Mouse (Mus musculus): ENCODE data around the gene Gpd1. TPM values are rescaled to one million over a fixed set of nuclear protein-coding genes. Genes with fewer than 3 reads are reported as not detected.
"Not testable (repeated sequence)": the region's sequence is repeated elsewhere in the genome, so short reads cannot be mapped to it uniquely, and the experiment has no call there.

Gene Gpd1
- polyA plus RNA-seq, 1 experiment from 2014 or later, result 2.0 TPM

- Histone ChIP-seq H3K9ac (ENCODE audit: low read depth, low read length) (peak overlapping the region; percentile 93), H3K4me1 (ENCODE audit: control insufficient read depth, insufficient read depth, low read length) (peaks cover 10% of the 10 kb centered on the region), H3K36me3 (ENCODE audit: control insufficient read depth, insufficient read depth, low read length) (no peaks in the 10 kb centered on the region), H3K4me3 (ENCODE audit: low read length) (peak overlapping the region; percentile 89), H3K9me3 (ENCODE audit: control insufficient read depth, low read length) (no peaks in the 10 kb centered on the region; the same call in 1 of the 2 replicates), H3K4me2 (replicated peaks; ENCODE audit: low read depth, low read length) (peak overlapping the region; percentile 82), H3K27ac (ENCODE audit: low read depth, low read length) (peak overlapping the region; percentile 95), H3K27me3 (ENCODE audit: control insufficient read depth, insufficient read depth, low read length) (no peaks in the 10 kb centered on the region)
- no peak for ATAC-seq (ENCODE audit: low FRiP score, low TSS enrichment)
- WGBS, result 19% methylated on average over 5 of the region's 5 CpGs
Measured at GRCm38 (mm10) chr15:99771004-99771500, 53.7 kb downstream of the Gpd1 start.

GRCm38 (mm10) chr15:99771601-99772276 lies 54.4 kb downstream of the Gpd1 start:
- Histone ChIP-seq H3K36me3 (ENCODE audit: control insufficient read depth, insufficient read depth, low read length) (no peaks in the 10 kb centered on the region), H3K9me3 (ENCODE audit: control insufficient read depth, low read length) (no peaks in the 10 kb centered on the region), H3K27me3 (ENCODE audit: control insufficient read depth, insufficient read depth, low read length) (no peaks in the 10 kb centered on the region), H3K27ac (ENCODE audit: low read depth, low read length) (peak overlapping the region; percentile 95), H3K4me2 (replicated peaks; ENCODE audit: low read depth, low read length) (peak overlapping the region; percentile 82), H3K4me3 (ENCODE audit: low read length) (peak overlapping the region; percentile 89), H3K9ac (ENCODE audit: low read depth, low read length) (peak overlapping the region; percentile 93), H3K4me1 (ENCODE audit: control insufficient read depth, insufficient read depth, low read length) (peaks cover 10% of the 10 kb centered on the region)
- ATAC-seq (ENCODE audit: low FRiP score, low TSS enrichment), result peak; percentile 59
- under 1% methylated on average over 58 of the region's 59 CpGs for WGBS

- peak overlapping the region; percentile 95 for H3K27ac ChIP-seq (ENCODE audit: low read depth, low read length)
- H3K4me2 ChIP-seq (replicated peaks; ENCODE audit: low read depth, low read length), result peak overlapping the region; percentile 82
- no peaks in the 10 kb centered on the region for H3K9me3 ChIP-seq (ENCODE audit: control insufficient read depth, low read length)
- no peaks in the 10 kb centered on the region for H3K27me3 ChIP-seq (ENCODE audit: control insufficient read depth, insufficient read depth, low read length)
- H3K4me3 ChIP-seq (ENCODE audit: low read length), result peak overlapping the region; percentile 89
- ATAC-seq (ENCODE audit: low FRiP score, low TSS enrichment), result peak; percentile 98
- under 1% methylated on average over 40 of the region's 41 CpGs for WGBS
- peak overlapping the region; percentile 93 for H3K9ac ChIP-seq (ENCODE audit: low read depth, low read length)
- H3K4me1 ChIP-seq (ENCODE audit: control insufficient read depth, insufficient read depth, low read length), result peaks cover 10% of the 10 kb centered on the region
- no peaks in the 10 kb centered on the region for H3K36me3 ChIP-seq (ENCODE audit: control insufficient read depth, insufficient read depth, low read length)
Measured at GRCm38 (mm10) chr15:99772277-99772880, 55.1 kb downstream of the Gpd1 start.

- H3K27me3 ChIP-seq (ENCODE audit: control insufficient read depth, insufficient read depth, low read length); H3K9me3 ChIP-seq (ENCODE audit: control insufficient read depth, low read length); H3K36me3 ChIP-seq (ENCODE audit: control insufficient read depth, insufficient read depth, low read length); ATAC-seq (ENCODE audit: low FRiP score, low TSS enrichment); H3K4me1 ChIP-seq (ENCODE audit: control insufficient read depth, insufficient read depth, low read length): not testable (repeated sequence)
- Histone ChIP-seq H3K4me2 (replicated peaks; ENCODE audit: low read depth, low read length) (peak within 1 kb of the TSS; percentile 82), H3K27ac (ENCODE audit: low read depth, low read length) (peak within 1 kb of the TSS; percentile 95), H3K9ac (ENCODE audit: low read depth, low read length) (peak within 1 kb of the TSS; percentile 93), H3K4me3 (ENCODE audit: low read length) (peak within 1 kb of the TSS; percentile 89)
Measured at GRCm38 (mm10) chr15:99772881-99772924, 55.4 kb downstream of the Gpd1 start, which contains the start of gene Cers5. Gene Cers5, minus strand, starts transcription at chr15:99772885.

- no peaks in the 10 kb centered on the region for H3K36me3 ChIP-seq (ENCODE audit: control insufficient read depth, insufficient read depth, low read length)
- WGBS, result 15% methylated on average over 3 of the region's 3 CpGs
- peak overlapping the region; percentile 27; the same call in 1 of the 2 replicates for H3K27ac ChIP-seq (ENCODE audit: low read depth, low read length)
- no peak overlapping the region for H3K4me3 ChIP-seq (ENCODE audit: low read length)
- peak overlapping the region; percentile 82 for H3K4me2 ChIP-seq (replicated peaks; ENCODE audit: low read depth, low read length)
- H3K9ac ChIP-seq (ENCODE audit: low read depth, low read length), result no peak overlapping the region
- H3K9me3 ChIP-seq (ENCODE audit: control insufficient read depth, low read length), result no peaks in the 10 kb centered on the region
- ATAC-seq (ENCODE audit: low FRiP score, low TSS enrichment), result no peak
- no peaks in the 10 kb centered on the region for H3K27me3 ChIP-seq (ENCODE audit: control insufficient read depth, insufficient read depth, low read length)
- H3K4me1 ChIP-seq (ENCODE audit: control insufficient read depth, insufficient read depth, low read length), result peaks cover 7% of the 10 kb centered on the region
Measured at GRCm38 (mm10) chr15:99772925-99773324, 55.6 kb downstream of the Gpd1 start.

Other genes starting within 250 kb of the Gpd1 start
- 13.2 and 16.9 TPM in 2 replicates for gene Bcdin3d, start 242.8 kb upstream of the Gpd1 start, polyA plus RNA-seq (2014; fragmentation: Nextera tagmentation; extraction: Ambion mirVana)
- gene Faim2, start 189.3 kb upstream of the Gpd1 start, polyA plus RNA-seq (2014; fragmentation: Nextera tagmentation; extraction: Ambion mirVana), result not detected in 2 replicates
- 3.7 and 5.4 TPM in 2 replicates for gene Aqp2, start 138.5 kb upstream of the Gpd1 start, polyA plus RNA-seq (2014; fragmentation: Nextera tagmentation; extraction: Ambion mirVana)
- 0.16 and 0.27 TPM in 2 replicates for gene Aqp5, start 126.7 kb upstream of the Gpd1 start, polyA plus RNA-seq (2014; fragmentation: Nextera tagmentation; extraction: Ambion mirVana)
- gene Aqp6, start 116.1 kb upstream of the Gpd1 start, polyA plus RNA-seq (2014; fragmentation: Nextera tagmentation; extraction: Ambion mirVana), result not detected in 2 replicates
- 79.1 and 113 TPM in 2 replicates for gene Racgap1, start 65.9 kb upstream of the Gpd1 start, polyA plus RNA-seq (2014; fragmentation: Nextera tagmentation; extraction: Ambion mirVana)
- gene Asic1, start 47.1 kb upstream of the Gpd1 start, polyA plus RNA-seq (2014; fragmentation: Nextera tagmentation; extraction: Ambion mirVana), result 0.88 and 0.90 TPM in 2 replicates
- gene Smarcd1, start 15.4 kb upstream of the Gpd1 start, polyA plus RNA-seq (2014; fragmentation: Nextera tagmentation; extraction: Ambion mirVana), result 54.3 and 74.2 TPM in 2 replicates
- gene Gm17349, start 12.0 kb upstream of the Gpd1 start, polyA plus RNA-seq (2014; fragmentation: Nextera tagmentation; extraction: Ambion mirVana), result not detected in 2 replicates
- 184 and 218 TPM in 2 replicates for gene Cox14, start 8.1 kb downstream of the Gpd1 start, polyA plus RNA-seq (2014; fragmentation: Nextera tagmentation; extraction: Ambion mirVana)
- 74.9 and 87.7 TPM in 2 replicates for gene Cers5, start 55.4 kb downstream of the Gpd1 start, polyA plus RNA-seq (2014; fragmentation: Nextera tagmentation; extraction: Ambion mirVana)
- gene Lima1, start 157.9 kb downstream of the Gpd1 start, polyA plus RNA-seq (2014; fragmentation: Nextera tagmentation; extraction: Ambion mirVana), result 23.4 and 43.5 TPM in 2 replicates
- not detected in 2 replicates for gene Fam186a, start 249.5 kb downstream of the Gpd1 start, polyA plus RNA-seq (2014; fragmentation: Nextera tagmentation; extraction: Ambion mirVana)

Data from kidney, embryonic 14.5 days (tissue).